Mouse (Mus musculus) heart, adult 2 months (tissue): ENCODE results near the gene Gm42742. TPM values are rescaled to one million over a fixed set of nuclear protein-coding genes. Genes with fewer than 3 reads are reported as not detected.

Experiments
- DNase-seq, 2 experiments: peaks; one replicate each; pipeline ENCODE4 v3.0.0; 2021
- H3K27ac ChIP-seq: fragments of 200-600 bp; 2 replicates; pipeline ENCODE4 v1.8.1; 2022
- H3K27me3 ChIP-seq: fragments of 200-500 bp; 2 replicates; pipeline ENCODE4 v1.6.1; 2012; ENCODE audit warnings: mild to moderate bottlenecking, low read length, inconsistent platforms, mixed read lengths; ENCODE audit not compliant: control insufficient read depth, insufficient read depth
- H3K36me3 ChIP-seq: fragments of 200-500 bp; 2 replicates; pipeline ENCODE4 v1.6.1; 2012; ENCODE audit warnings: low read length, inconsistent platforms; ENCODE audit not compliant: control insufficient read depth, insufficient read depth
- H3K4me1 ChIP-seq: fragments of 200-500 bp; 2 replicates; pipeline ENCODE4 v1.6.1; 2011; ENCODE audit warnings: low read length; ENCODE audit not compliant: control insufficient read depth, insufficient read depth
- H3K4me3 ChIP-seq: fragments of 200-600 bp; 2 replicates; pipeline ENCODE4 v1.8.1; 2022
- H3K79me2 ChIP-seq: fragments of 200-500 bp; replicated peaks from 2 replicates; pipeline ENCODE4 v1.6.1; 2012; ENCODE audit warnings: mild to moderate bottlenecking, inconsistent platforms, low read length, moderate library complexity, mixed read lengths; ENCODE audit not compliant: control insufficient read depth, insufficient read depth
- H3K9ac ChIP-seq: fragments of 200-500 bp; 2 replicates; pipeline ENCODE4 v1.6.1; 2012; ENCODE audit warnings: low read depth, mild to moderate bottlenecking, control low read depth, inconsistent platforms, low read length, mixed read lengths
- CTCF ChIP-seq: fragments of 200-600 bp; IDR thresholded peaks from 2 replicates; pipeline ENCODE4 v1.8.1; 2022; ENCODE audit warnings: antibody characterized with exemption, mild to moderate bottlenecking, moderate library complexity
- EP300 ChIP-seq: fragments of 200-500 bp; IDR thresholded peaks from 2 replicates; pipeline ENCODE4 v1.6.1; 2011; ENCODE audit warnings: low read depth, low read length, control low read depth; ENCODE audit not compliant: insufficient read depth
- POLR2A ChIP-seq: fragments of 200-500 bp; IDR thresholded peaks from 2 replicates; pipeline ENCODE4 v1.6.1; 2011; ENCODE audit warnings: mild to moderate bottlenecking, low read depth, low read length, control low read depth; ENCODE audit not compliant: insufficient read depth
- WGBS: fragments of 180-500 bp; shearing (Covaris S2); methylation state at CpG from one replicate; pipeline ENCODE4 v1.1.7; 2018; 5-methylcytosine and 5-hydroxymethylcytosine counted together
- intact Hi-C: fragments of 180-260 bp; cut with DNase I; formaldehyde crosslinking; loops from one replicate; pipeline ENCODE4 v1.15.1; 2025
- polyA plus RNA-seq: library from polyadenylated mRNA; depleted of rRNA; stranded (reverse); fragments of >200 nt; gene quantifications from 2 replicates; pipeline ENCODE4 v1.2.3, GENCODE M21; 2012
- total RNA-seq, 2 experiments: library from RNA; stranded (reverse); gene quantifications; 2 replicates each; pipeline ENCODE4 v1.2.3; 2021

Gm42742 gene
- total and polyA plus RNA-seq, 3 experiments: 15.9 to 25.8 (median 21.7) TPM

- H3K9ac ChIP-seq: no peak overlapping the region
- H3K27ac ChIP-seq: no peak overlapping the region
- no peaks in the 10 kb centered on the region; the same call in 1 of the 2 replicates for H3K4me1 ChIP-seq
- TF ChIP-seq POLR2A (no peak), CTCF (no peak), EP300 (no peak)
- intact Hi-C loops: no loop called here
- H3K36me3 ChIP-seq: peaks cover 3% of the 10 kb centered on the region; the same call in 1 of the 2 replicates
- 65% methylated on average over 7 of the region's 7 CpGs for WGBS
- no peak overlapping the region for H3K4me3 ChIP-seq
- no peaks in the 10 kb centered on the region for H3K27me3 ChIP-seq
- DNase-seq: no peak
- no peaks in the 10 kb centered on the region for H3K79me2 ChIP-seq
These were observed 37.8 kb downstream of the Gm42742 start for GRCm38 (mm10) chr7:126983113-126983512.

- no peak overlapping the region for H3K4me3 ChIP-seq
- H3K4me1 ChIP-seq: peaks cover 2% of the 10 kb centered on the region
- H3K27ac ChIP-seq: no peak overlapping the region
- no peaks in the 10 kb centered on the region for H3K79me2 ChIP-seq
- DNase-seq: no peak
- H3K27me3 ChIP-seq: no peaks in the 10 kb centered on the region
- intact Hi-C loops: no loop called here
- peaks cover 3% of the 10 kb centered on the region; the same call in 1 of the 2 replicates for H3K36me3 ChIP-seq
- WGBS: 67% methylated on average over 4 of the region's 4 CpGs
- H3K9ac ChIP-seq: no peak overlapping the region
- TF ChIP-seq CTCF: no peak
- TF ChIP-seq EP300: no peak
- TF ChIP-seq POLR2A: no peak
These were observed 38.8 kb downstream of the Gm42742 start for GRCm38 (mm10) chr7:126982054-126982453.

- no peak overlapping the region for H3K9ac ChIP-seq
- peaks cover 3% of the 10 kb centered on the region; the same call in 1 of the 2 replicates for H3K36me3 ChIP-seq
- no peak overlapping the region for H3K4me3 ChIP-seq
- peaks cover 4% of the 10 kb centered on the region for H3K4me1 ChIP-seq
- intact Hi-C loops: no loop called here
- no peaks in the 10 kb centered on the region for H3K27me3 ChIP-seq
- H3K79me2 ChIP-seq: peaks cover under 1% of the 10 kb centered on the region; the same call in 1 of the 2 replicates
- DNase-seq: no peak
- no peak for TF ChIP-seq EP300
- no peak for TF ChIP-seq CTCF
- TF ChIP-seq POLR2A: no peak
- 74% methylated on average over 2 of the region's 2 CpGs for WGBS
- H3K27ac ChIP-seq: no peak overlapping the region
These were observed 39.3 kb downstream of the Gm42742 start for GRCm38 (mm10) chr7:126981601-126982000.

- H3K36me3 ChIP-seq: peaks cover 3% of the 10 kb centered on the region; the same call in 1 of the 2 replicates
- intact Hi-C loops: no loop called here
- peaks cover 8% of the 10 kb centered on the region for H3K4me1 ChIP-seq
- TF ChIP-seq CTCF (no peak), EP300 (no peak), POLR2A (no peak)
- H3K79me2 ChIP-seq: peaks cover 3% of the 10 kb centered on the region; the same call in 1 of the 2 replicates
- no peak for DNase-seq
- no peak overlapping the region for H3K27ac ChIP-seq
- WGBS: 62% methylated on average over 6 of the region's 6 CpGs
- no peaks in the 10 kb centered on the region for H3K27me3 ChIP-seq
- H3K9ac ChIP-seq: no peak overlapping the region
- H3K4me3 ChIP-seq: no peak overlapping the region
These were observed 42.1 kb downstream of the Gm42742 start for GRCm38 (mm10) chr7:126978841-126979240.

- no peak for TF ChIP-seq CTCF
- TF ChIP-seq POLR2A: no peak
- TF ChIP-seq EP300: no peak
- H3K27me3 ChIP-seq: no peaks in the 10 kb centered on the region
- intact Hi-C loops: loop anchor here (1.0 to 2.0 kb wide), 3 partner anchors 40 to 114 kb away; partner anchors contain the start of genes Ino80e, Kctd13 and Pagr1a
- peaks cover 3% of the 10 kb centered on the region; the same call in 1 of the 2 replicates for H3K79me2 ChIP-seq
- peak overlapping the region; percentile 100 for H3K27ac ChIP-seq
- peak overlapping the region; percentile 100 for H3K4me3 ChIP-seq
- peaks cover 10% of the 10 kb centered on the region for H3K4me1 ChIP-seq
- H3K9ac ChIP-seq: peak overlapping the region; percentile 91
- peak in 1 of 2 experiments; percentile 35 for DNase-seq
- H3K36me3 ChIP-seq: peaks cover 3% of the 10 kb centered on the region; the same call in 1 of the 2 replicates
- WGBS: 23% methylated on average over 14 of the region's 14 CpGs
These were observed 43.9 kb downstream of the Gm42742 start for GRCm38 (mm10) chr7:126976878-126977459.
